Mouse (Mus musculus): ENCODE results near the gene Cnbd2.

- TF ChIP-seq POLR2A (IDR thresholded peaks at IDR 0.05; ENCODE audit: insufficient read depth, low read length): no peak
- TF ChIP-seq CTCF (IDR thresholded peaks at IDR 0.05; ENCODE audit: low read depth, low read length): no peak
- no peak for TF ChIP-seq EP300 (IDR thresholded peaks at IDR 0.05; ENCODE audit: insufficient read depth, low read depth, low read length)
Observed at GRCm38 (mm10) chr2:156348812-156349211, 36.7 kb downstream of the Cnbd2 start.

Measured in ES-Bruce4 (cell line).